Mouse (Mus musculus): ENCODE measurements around the gene Adprh. TPM values are rescaled to one million over a fixed set of nuclear protein-coding genes. Genes with fewer than 3 reads are reported as not detected.
"Not testable (repeated sequence)": the region's sequence is repeated elsewhere in the genome, so short reads cannot be mapped to it uniquely, and the experiment has no call there.

Adprh gene
- polyA plus RNA-seq, 1 experiment from 2014 or later: 98.3 TPM

DNA sequence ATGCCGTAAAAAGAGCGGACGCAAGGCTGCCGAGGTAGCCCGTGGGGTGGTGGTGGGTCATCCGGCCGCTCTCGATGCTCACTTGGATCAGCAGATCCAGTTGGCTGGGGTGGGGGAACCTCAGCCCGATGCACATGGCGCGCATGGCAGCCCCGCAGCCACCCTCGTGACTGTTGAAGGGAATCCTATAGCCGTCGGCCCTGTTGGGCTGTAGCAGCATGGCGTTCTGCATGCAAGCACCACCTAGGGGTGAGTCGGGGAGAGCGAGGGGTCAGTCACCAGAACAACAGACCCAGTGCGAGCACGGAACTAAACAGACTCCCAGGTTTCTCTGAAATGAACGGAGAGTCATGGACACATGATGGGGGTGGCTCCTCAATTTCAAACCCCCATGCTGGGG lies 5.1 kb downstream of the Adprh start:
- Histone ChIP-seq H3K9ac (ENCODE audit: low read depth, low read length) (no peak overlapping the region), H3K4me2 (replicated peaks; ENCODE audit: low read depth, low read length) (no peak overlapping the region), H3K4me1 (ENCODE audit: control insufficient read depth, insufficient read depth, low read length) (peaks cover 6% of the 10 kb centered on the region), H3K27me3 (ENCODE audit: control insufficient read depth, insufficient read depth, low read length) (no peaks in the 10 kb centered on the region), H3K4me3 (ENCODE audit: low read length) (no peak overlapping the region), H3K36me3 (ENCODE audit: control insufficient read depth, insufficient read depth, low read length) (peaks cover 52% of the 10 kb centered on the region), H3K27ac (ENCODE audit: low read depth, low read length) (no peak overlapping the region), H3K9me3 (ENCODE audit: control insufficient read depth, low read length) (no peaks in the 10 kb centered on the region)
- no peak for ATAC-seq (ENCODE audit: low FRiP score, low TSS enrichment)
- WGBS: 92% methylated on average over 21 of the region's 21 CpGs

DNA sequence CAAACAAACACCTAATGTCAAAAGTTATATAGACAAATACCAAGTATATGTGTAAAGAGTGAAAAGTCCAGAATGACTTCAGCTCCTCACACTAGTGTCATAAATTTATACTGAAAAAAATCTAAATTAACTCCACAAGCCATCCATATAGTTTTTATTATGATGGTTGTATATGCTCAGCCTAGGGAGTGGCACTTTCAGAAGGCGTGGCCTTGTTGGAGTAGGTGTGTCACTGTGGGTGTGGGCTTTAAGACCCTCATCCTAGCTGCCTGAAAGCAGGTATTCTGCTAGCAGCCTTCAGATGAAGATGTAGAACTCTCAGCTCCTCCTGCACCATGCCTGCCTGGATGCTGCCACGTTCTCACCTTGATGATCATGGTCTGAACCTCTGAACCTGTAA lies 6.4 kb downstream of the Adprh start:
- 100% methylated on average over 2 of the region's 2 CpGs for WGBS
- not testable (repeated sequence) for H3K27me3 ChIP-seq (ENCODE audit: control insufficient read depth, insufficient read depth, low read length); H3K9ac ChIP-seq (ENCODE audit: low read depth, low read length); H3K27ac ChIP-seq (ENCODE audit: low read depth, low read length); H3K4me1 ChIP-seq (ENCODE audit: control insufficient read depth, insufficient read depth, low read length); ATAC-seq (ENCODE audit: low FRiP score, low TSS enrichment); H3K4me2 ChIP-seq (replicated peaks; ENCODE audit: low read depth, low read length); H3K9me3 ChIP-seq (ENCODE audit: control insufficient read depth, low read length); H3K4me3 ChIP-seq (ENCODE audit: low read length)
- H3K36me3 ChIP-seq (ENCODE audit: control insufficient read depth, insufficient read depth, low read length): peaks cover 52% of the 10 kb centered on the region

DNA sequence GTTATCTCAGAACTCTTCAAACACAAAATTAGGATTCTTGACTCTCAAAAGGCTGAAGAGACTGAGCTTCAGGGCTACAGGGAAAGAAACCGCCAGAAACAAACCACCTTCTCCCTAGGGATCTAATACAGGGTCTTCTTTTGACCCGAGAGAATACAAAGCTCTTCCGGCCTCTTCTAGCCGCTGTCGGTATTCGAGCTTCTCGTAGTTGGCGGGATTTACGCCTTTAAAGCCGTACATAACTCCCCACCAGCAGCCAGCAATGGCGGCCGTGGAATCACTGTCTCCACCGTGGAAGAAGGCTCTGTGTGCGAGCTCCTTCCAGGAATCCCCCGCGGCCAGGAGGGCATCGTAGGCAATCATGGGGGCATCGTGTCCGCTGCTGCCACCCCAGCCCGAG lies 6.9 kb downstream of the Adprh start:
- Histone ChIP-seq H3K4me2 (replicated peaks; ENCODE audit: low read depth, low read length) (no peak overlapping the region), H3K9ac (ENCODE audit: low read depth, low read length) (no peak overlapping the region), H3K27me3 (ENCODE audit: control insufficient read depth, insufficient read depth, low read length) (no peaks in the 10 kb centered on the region), H3K36me3 (ENCODE audit: control insufficient read depth, insufficient read depth, low read length) (peaks cover 52% of the 10 kb centered on the region), H3K9me3 (ENCODE audit: control insufficient read depth, low read length) (no peaks in the 10 kb centered on the region), H3K4me3 (ENCODE audit: low read length) (no peak overlapping the region), H3K4me1 (ENCODE audit: control insufficient read depth, insufficient read depth, low read length) (no peaks in the 10 kb centered on the region), H3K27ac (ENCODE audit: low read depth, low read length) (no peak overlapping the region)
- 97% methylated on average over 20 of the region's 20 CpGs for WGBS
- no peak for ATAC-seq (ENCODE audit: low FRiP score, low TSS enrichment)

DNA sequence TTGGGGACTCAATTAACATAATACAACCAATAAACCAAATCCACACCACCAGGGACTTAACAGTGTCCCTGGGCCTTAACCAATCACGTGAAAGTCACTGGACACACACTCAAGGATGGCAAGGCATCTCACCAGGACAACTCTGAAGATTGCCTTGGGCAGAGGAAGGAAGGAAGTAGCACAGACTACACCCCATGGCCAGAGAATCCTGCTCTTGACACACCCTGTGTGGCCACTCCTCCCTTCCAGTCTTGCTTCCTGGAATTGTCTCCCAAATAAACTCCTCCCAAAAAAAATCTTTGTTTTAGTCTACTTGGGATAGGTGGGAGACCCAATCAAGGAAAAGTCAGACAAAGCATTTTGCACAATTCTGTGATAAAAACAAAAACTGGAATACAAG lies 7.5 kb downstream of the Adprh start:
- no peak for ATAC-seq (ENCODE audit: low FRiP score, low TSS enrichment)
- Histone ChIP-seq H3K27me3 (ENCODE audit: control insufficient read depth, insufficient read depth, low read length) (no peaks in the 10 kb centered on the region), H3K9ac (ENCODE audit: low read depth, low read length) (no peak overlapping the region), H3K4me1 (ENCODE audit: control insufficient read depth, insufficient read depth, low read length) (no peaks in the 10 kb centered on the region), H3K4me3 (ENCODE audit: low read length) (no peak overlapping the region), H3K36me3 (ENCODE audit: control insufficient read depth, insufficient read depth, low read length) (peaks cover 48% of the 10 kb centered on the region), H3K4me2 (replicated peaks; ENCODE audit: low read depth, low read length) (no peak overlapping the region), H3K27ac (ENCODE audit: low read depth, low read length) (no peak overlapping the region), H3K9me3 (ENCODE audit: control insufficient read depth, low read length) (no peaks in the 10 kb centered on the region)
- 97% methylated on average over 1 of the region's 1 CpGs for WGBS

DNA sequence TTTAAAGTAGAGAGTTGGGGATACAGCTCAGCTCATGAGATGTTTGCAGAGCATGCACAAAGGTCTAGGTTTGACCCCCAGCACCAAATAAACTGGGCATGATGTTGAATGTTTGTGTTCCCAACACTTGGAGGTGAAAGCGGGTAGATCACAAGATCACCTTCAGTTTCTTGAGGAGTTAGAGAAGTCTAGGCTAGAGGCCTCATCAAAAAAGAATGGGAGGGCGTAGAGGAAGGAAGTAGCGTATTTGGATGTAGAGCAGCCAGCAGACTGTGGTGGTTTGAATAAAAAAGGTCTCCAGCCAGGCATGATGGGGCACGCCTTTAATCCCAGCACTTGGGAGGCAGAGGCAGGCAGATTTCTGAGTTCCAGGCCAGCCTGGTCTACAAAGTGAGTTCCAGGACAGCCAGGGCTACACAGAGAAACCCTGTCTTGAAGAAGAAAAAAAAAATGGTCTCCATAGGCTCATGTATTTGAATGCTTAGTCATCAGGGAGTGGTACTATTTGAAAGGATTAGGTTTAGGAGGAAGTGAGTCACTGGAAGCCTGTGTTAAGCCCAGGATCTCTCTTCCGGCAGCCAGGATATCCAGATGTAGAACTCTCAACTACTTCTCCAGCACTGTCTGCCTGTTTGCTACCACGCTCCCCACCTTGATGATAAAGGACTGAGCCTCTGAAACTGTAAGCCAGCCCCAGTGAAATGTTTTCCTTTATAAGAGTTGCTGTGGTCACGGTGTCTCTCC lies 8.6 kb downstream of the Adprh start:
- Histone ChIP-seq H3K9me3 (ENCODE audit: control insufficient read depth, low read length) (no peaks in the 10 kb centered on the region), H3K27me3 (ENCODE audit: control insufficient read depth, insufficient read depth, low read length) (no peaks in the 10 kb centered on the region), H3K27ac (ENCODE audit: low read depth, low read length) (no peak overlapping the region), H3K9ac (ENCODE audit: low read depth, low read length) (no peak overlapping the region), H3K4me1 (ENCODE audit: control insufficient read depth, insufficient read depth, low read length) (no peaks in the 10 kb centered on the region), H3K4me3 (ENCODE audit: low read length) (no peak overlapping the region), H3K36me3 (ENCODE audit: control insufficient read depth, insufficient read depth, low read length) (peaks cover 46% of the 10 kb centered on the region), H3K4me2 (replicated peaks; ENCODE audit: low read depth, low read length) (no peak overlapping the region)
- no peak for ATAC-seq (ENCODE audit: low FRiP score, low TSS enrichment)
- 97% methylated on average over 7 of the region's 7 CpGs for WGBS

DNA sequence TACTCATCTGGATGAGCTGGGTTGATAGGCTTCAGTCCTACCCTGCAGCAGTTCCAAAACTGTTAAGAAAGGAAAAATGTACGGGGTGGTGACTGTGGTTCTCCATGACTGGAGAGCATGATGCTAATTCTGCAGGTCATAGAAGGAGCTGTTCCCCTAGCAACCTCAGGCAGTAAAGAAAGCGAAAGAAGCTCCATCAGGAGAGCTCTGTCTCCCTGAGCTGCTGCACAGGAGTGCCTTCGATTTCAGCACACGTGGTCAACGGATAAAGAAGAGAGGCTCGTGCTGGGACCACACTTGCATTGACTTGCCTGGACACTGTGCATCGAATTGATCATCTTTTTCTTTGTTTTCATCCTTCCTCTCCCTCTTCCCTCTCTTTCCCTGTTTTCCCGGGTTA lies 10.3 kb downstream of the Adprh start:
- Histone ChIP-seq H3K36me3 (ENCODE audit: control insufficient read depth, insufficient read depth, low read length) (peaks cover 35% of the 10 kb centered on the region), H3K9me3 (ENCODE audit: control insufficient read depth, low read length) (no peaks in the 10 kb centered on the region), H3K4me3 (ENCODE audit: low read length) (no peak overlapping the region), H3K27me3 (ENCODE audit: control insufficient read depth, insufficient read depth, low read length) (no peaks in the 10 kb centered on the region), H3K4me2 (replicated peaks; ENCODE audit: low read depth, low read length) (no peak overlapping the region), H3K4me1 (ENCODE audit: control insufficient read depth, insufficient read depth, low read length) (no peaks in the 10 kb centered on the region), H3K27ac (ENCODE audit: low read depth, low read length) (no peak overlapping the region), H3K9ac (ENCODE audit: low read depth, low read length) (no peak overlapping the region)
- ATAC-seq (ENCODE audit: low FRiP score, low TSS enrichment): no peak
- WGBS: 80% methylated on average over 8 of the region's 8 CpGs

DNA sequence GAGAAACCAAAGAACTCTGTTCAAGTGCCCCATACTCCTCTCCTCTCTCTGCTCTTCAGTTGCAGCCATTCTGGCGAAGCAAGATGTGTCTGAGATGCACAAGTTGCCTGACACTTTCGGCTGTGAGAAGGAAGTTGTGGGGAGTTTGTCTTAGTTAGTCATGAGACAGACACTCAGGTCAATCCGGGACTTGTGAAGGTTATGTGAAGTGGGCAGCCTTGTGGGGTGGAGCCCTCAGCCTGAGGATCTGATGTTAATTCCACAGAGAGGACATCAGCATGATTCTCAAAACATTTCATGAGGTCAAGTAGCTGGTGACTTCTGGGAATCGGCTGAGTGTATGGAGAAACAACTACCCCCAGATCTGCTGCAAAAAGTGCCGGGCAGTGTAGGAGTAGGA lies 10.9 kb downstream of the Adprh start:
- Histone ChIP-seq H3K27me3 (ENCODE audit: control insufficient read depth, insufficient read depth, low read length) (no peaks in the 10 kb centered on the region), H3K4me3 (ENCODE audit: low read length) (no peak overlapping the region), H3K9ac (ENCODE audit: low read depth, low read length) (no peak overlapping the region), H3K36me3 (ENCODE audit: control insufficient read depth, insufficient read depth, low read length) (peaks cover 28% of the 10 kb centered on the region), H3K9me3 (ENCODE audit: control insufficient read depth, low read length) (no peaks in the 10 kb centered on the region), H3K4me2 (replicated peaks; ENCODE audit: low read depth, low read length) (no peak overlapping the region), H3K27ac (ENCODE audit: low read depth, low read length) (no peak overlapping the region), H3K4me1 (ENCODE audit: control insufficient read depth, insufficient read depth, low read length) (no peaks in the 10 kb centered on the region)
- WGBS: 90% methylated on average over 5 of the region's 5 CpGs
- no peak for ATAC-seq (ENCODE audit: low FRiP score, low TSS enrichment)

DNA sequence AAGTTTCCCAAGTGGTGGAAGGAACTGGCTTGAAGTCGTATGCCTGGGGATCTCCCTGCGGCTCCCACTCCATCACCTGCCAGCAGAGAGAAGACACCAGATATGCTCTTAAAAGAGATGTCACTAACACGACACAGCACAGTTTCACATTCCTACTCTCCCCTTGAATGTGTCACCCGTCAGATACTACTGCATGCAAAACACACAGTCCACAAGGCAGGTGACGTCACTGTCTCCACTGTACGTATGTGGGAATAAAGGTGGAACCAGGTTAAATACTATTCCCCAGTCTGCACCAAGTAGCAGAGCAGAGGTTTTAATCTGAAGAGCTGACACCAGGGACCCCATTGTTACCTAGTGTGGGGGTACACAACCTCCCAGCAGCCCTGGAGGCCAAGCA lies 12.1 kb downstream of the Adprh start:
- H3K27ac ChIP-seq (ENCODE audit: low read depth, low read length): no peak overlapping the region
- no peaks in the 10 kb centered on the region for H3K27me3 ChIP-seq (ENCODE audit: control insufficient read depth, insufficient read depth, low read length)
- H3K4me1 ChIP-seq (ENCODE audit: control insufficient read depth, insufficient read depth, low read length): no peaks in the 10 kb centered on the region
- H3K36me3 ChIP-seq (ENCODE audit: control insufficient read depth, insufficient read depth, low read length): peaks cover 16% of the 10 kb centered on the region
- H3K4me3 ChIP-seq (ENCODE audit: low read length): no peak overlapping the region
- H3K4me2 ChIP-seq (replicated peaks; ENCODE audit: low read depth, low read length): no peak overlapping the region
- ATAC-seq (ENCODE audit: low FRiP score, low TSS enrichment): no peak
- H3K9me3 ChIP-seq (ENCODE audit: control insufficient read depth, low read length): no peaks in the 10 kb centered on the region
- 68% methylated on average over 6 of the region's 6 CpGs for WGBS
- no peak overlapping the region for H3K9ac ChIP-seq (ENCODE audit: low read depth, low read length)

DNA sequence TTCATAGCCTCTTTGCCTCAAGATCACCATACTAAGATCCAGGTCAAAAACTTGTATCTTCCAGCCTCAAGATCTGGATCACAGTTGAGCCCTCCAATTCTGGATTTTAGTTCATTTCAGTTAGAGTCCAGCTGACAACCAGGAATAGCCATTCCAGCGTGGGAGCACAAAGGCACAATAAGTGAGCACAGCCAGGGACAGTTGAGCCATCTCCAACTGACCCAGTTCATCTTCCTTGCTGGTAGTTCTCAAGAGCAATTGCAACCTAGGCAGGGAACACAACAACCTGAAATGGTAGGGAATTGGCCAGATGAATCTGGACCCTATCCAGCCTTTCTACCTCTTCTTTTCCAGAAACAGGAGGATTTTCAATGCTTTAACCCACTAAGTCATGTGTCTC lies 13.3 kb downstream of the Adprh start:
- H3K9ac ChIP-seq (ENCODE audit: low read depth, low read length): no peak overlapping the region
- no peak for ATAC-seq (ENCODE audit: low FRiP score, low TSS enrichment)
- H3K4me1 ChIP-seq (ENCODE audit: control insufficient read depth, insufficient read depth, low read length): no peaks in the 10 kb centered on the region
- no peak overlapping the region for H3K4me2 ChIP-seq (replicated peaks; ENCODE audit: low read depth, low read length)
- no peak overlapping the region for H3K27ac ChIP-seq (ENCODE audit: low read depth, low read length)
- 77% methylated on average over 1 of the region's 1 CpGs for WGBS
- no peak overlapping the region for H3K4me3 ChIP-seq (ENCODE audit: low read length)
- H3K36me3 ChIP-seq (ENCODE audit: control insufficient read depth, insufficient read depth, low read length): peaks cover 5% of the 10 kb centered on the region
- no peaks in the 10 kb centered on the region for H3K9me3 ChIP-seq (ENCODE audit: control insufficient read depth, low read length)
- H3K27me3 ChIP-seq (ENCODE audit: control insufficient read depth, insufficient read depth, low read length): no peaks in the 10 kb centered on the region

Data from kidney, embryonic 14.5 days (tissue).